Mouse (Mus musculus) forebrain, embryonic 11.5 days (tissue): ENCODE results near the gene Shisa4. TPM values are rescaled to one million over a fixed set of nuclear protein-coding genes. Genes with fewer than 3 reads are reported as not detected.

ENCODE experiments used
- ATAC-seq: fragments of 200-750 bp; cut with Nextera tagmentation; replicated peaks from 2 replicates; pipeline ENCODE4 v1.8.0; 2017; ENCODE audit warnings: moderate TSS enrichment; ENCODE audit not compliant: low FRiP score
- DNase-seq: peaks from one replicate; pipeline ENCODE4 v3.0.0-alpha.2; 2017; ENCODE audit warnings: low spot score
- H3K27ac ChIP-seq: fragments of 300-500 bp; sonication (generic); 2 replicates; pipeline ENCODE4 v1.5.1; 2014; ENCODE audit warnings: low read depth, low read length
- H3K27me3 ChIP-seq: fragments of 300-500 bp; sonication (generic); 2 replicates; pipeline ENCODE4 v1.6.1; 2014; ENCODE audit warnings: mild to moderate bottlenecking, low read length, mixed read lengths; ENCODE audit not compliant: control insufficient read depth, insufficient read depth
- H3K36me3 ChIP-seq: fragments of 300-500 bp; sonication (generic); 2 replicates; pipeline ENCODE4 v1.6.1; 2014; ENCODE audit warnings: mild to moderate bottlenecking, low read length, moderate library complexity, mixed read lengths; ENCODE audit not compliant: control insufficient read depth, insufficient read depth
- H3K4me1 ChIP-seq: fragments of 300-500 bp; sonication (generic); replicated peaks from 2 replicates; pipeline ENCODE4 v1.6.1; 2014; ENCODE audit warnings: low read length, mixed read lengths; ENCODE audit not compliant: control insufficient read depth, insufficient read depth
- H3K4me2 ChIP-seq: fragments of 300-500 bp; sonication (generic); 2 replicates; pipeline ENCODE4 v1.6.1; 2014; ENCODE audit warnings: low read depth, mild to moderate bottlenecking, low read length, moderate library complexity, mixed read lengths; ENCODE audit not compliant: severe bottlenecking
- H3K4me3 ChIP-seq: fragments of 300-500 bp; sonication (generic); 2 replicates; pipeline ENCODE4 v1.5.1; 2014; ENCODE audit warnings: low read depth, low read length
- H3K9ac ChIP-seq: fragments of 300-500 bp; sonication (generic); 2 replicates; pipeline ENCODE4 v1.6.1; 2014; ENCODE audit warnings: low read length
- H3K9me3 ChIP-seq: fragments of 300-500 bp; sonication (generic); 2 replicates; pipeline ENCODE4 v1.6.1; 2016; ENCODE audit warnings: low read length, mixed read lengths; ENCODE audit not compliant: control insufficient read depth
- WGBS: fragments of 180-500 bp; shearing (Covaris S2); extraction: QIAGEN DNeasy Blood & Tissue Kit; methylation state at CpG from one replicate; pipeline ENCODE4 v1.1.7; 2014; 5-methylcytosine and 5-hydroxymethylcytosine counted together
- polyA plus RNA-seq: library from polyadenylated mRNA; unstranded; fragments of >200 nt; fragmentation: Nextera tagmentation; extraction: Ambion mirVana; gene quantifications from 2 replicates; pipeline ENCODE4 v1.2.1, GENCODE M21; 2014

Shisa4 gene
- 50.3 and 58.7 TPM in 2 replicates for polyA plus RNA-seq

GRCm38 (mm10) chr1:135374868-135375581 lies at the start of gene Shisa4:
Shisa4 (minus strand) TSS chr1:135375237.
- Histone ChIP-seq H3K27ac (peak within 1 kb of the TSS; percentile 59), H3K4me3 (peak within 1 kb of the TSS; percentile 71), H3K27me3 (no peaks in the 10 kb centered on the region), H3K4me1 (peaks cover 17% of the 10 kb centered on the region), H3K36me3 (no peaks in the 10 kb centered on the region), H3K9ac (peak within 1 kb of the TSS; percentile 95), H3K4me2 (peak within 1 kb of the TSS; percentile 93), H3K9me3 (no peaks in the 10 kb centered on the region)
- DNase-seq (peak; percentile 91), ATAC-seq (peak; percentile 92)
- WGBS: 3% methylated on average over 32 of the region's 38 CpGs

- WGBS: 94% methylated on average over 6 of the region's 6 CpGs
Measured at GRCm38 (mm10) chr1:135422772-135423171, 47.7 kb upstream of the Shisa4 start.

GRCm38 (mm10) chr1:135413996-135414395 lies 39.0 kb upstream of the Shisa4 start:
- DNase-seq (no peak), ATAC-seq (no peak)
- no peaks in the 10 kb centered on the region for H3K4me1 ChIP-seq
- H3K27ac ChIP-seq: no peak overlapping the region
- no peaks in the 10 kb centered on the region for H3K27me3 ChIP-seq
- peaks cover 25% of the 10 kb centered on the region for H3K36me3 ChIP-seq
- no peak overlapping the region for H3K4me3 ChIP-seq
- H3K9me3 ChIP-seq: no peaks in the 10 kb centered on the region
- H3K4me2 ChIP-seq: no peak overlapping the region
- H3K9ac ChIP-seq: no peak overlapping the region

More at GRCm38 (mm10) chr1:135422772-135423171, 47.7 kb upstream of the Shisa4 start:
- no peak for DNase-seq
- H3K36me3 ChIP-seq: peaks cover 8% of the 10 kb centered on the region
- no peak overlapping the region for H3K4me2 ChIP-seq
- no peak overlapping the region for H3K27ac ChIP-seq
- H3K4me1 ChIP-seq: no peaks in the 10 kb centered on the region
- no peak overlapping the region for H3K4me3 ChIP-seq
- no peaks in the 10 kb centered on the region for H3K9me3 ChIP-seq
- no peak overlapping the region for H3K9ac ChIP-seq
- no peaks in the 10 kb centered on the region for H3K27me3 ChIP-seq
- ATAC-seq: no peak

- Histone ChIP-seq H3K4me2 (no peak overlapping the region), H3K4me3 (no peak overlapping the region), H3K9ac (no peak overlapping the region), H3K27me3 (no peaks in the 10 kb centered on the region), H3K4me1 (no peaks in the 10 kb centered on the region), H3K36me3 (peaks cover 34% of the 10 kb centered on the region), H3K9me3 (no peaks in the 10 kb centered on the region), H3K27ac (no peak overlapping the region)
- ATAC-seq (no peak), DNase-seq (peak; percentile 43)
- 86% methylated on average over 4 of the region's 4 CpGs for WGBS
Measured at GRCm38 (mm10) chr1:135412130-135412529, 37.1 kb upstream of the Shisa4 start.

GRCm38 (mm10) chr1:135410967-135411366 lies 35.9 kb upstream of the Shisa4 start:
- H3K27ac ChIP-seq: no peak overlapping the region
- no peaks in the 10 kb centered on the region for H3K4me1 ChIP-seq
- no peak for ATAC-seq
- DNase-seq: peak; percentile 30
- no peak overlapping the region for H3K4me2 ChIP-seq
- H3K9ac ChIP-seq: no peak overlapping the region
- no peaks in the 10 kb centered on the region for H3K9me3 ChIP-seq
- peaks cover 30% of the 10 kb centered on the region for H3K36me3 ChIP-seq
- 85% methylated on average over 2 of the region's 2 CpGs for WGBS
- no peaks in the 10 kb centered on the region for H3K27me3 ChIP-seq
- H3K4me3 ChIP-seq: no peak overlapping the region

GRCm38 (mm10) chr1:135408973-135409372 lies 33.9 kb upstream of the Shisa4 start:
- Histone ChIP-seq H3K27ac (no peak overlapping the region), H3K4me1 (no peaks in the 10 kb centered on the region), H3K9ac (no peak overlapping the region), H3K4me3 (no peak overlapping the region), H3K36me3 (peaks cover 33% of the 10 kb centered on the region), H3K27me3 (no peaks in the 10 kb centered on the region), H3K9me3 (no peaks in the 10 kb centered on the region), H3K4me2 (no peak overlapping the region)
- ATAC-seq (no peak), DNase-seq (no peak)
- 96% methylated on average over 4 of the region's 4 CpGs for WGBS

GRCm38 (mm10) chr1:135405356-135405755 lies 30.3 kb upstream of the Shisa4 start:
- H3K4me1 ChIP-seq: no peaks in the 10 kb centered on the region
- DNase-seq: no peak
- 78% methylated on average over 7 of the region's 7 CpGs for WGBS
- H3K27me3 ChIP-seq: no peaks in the 10 kb centered on the region
- H3K4me3 ChIP-seq: no peak overlapping the region
- no peak overlapping the region for H3K9ac ChIP-seq
- H3K36me3 ChIP-seq: peaks cover 41% of the 10 kb centered on the region
- H3K9me3 ChIP-seq: no peaks in the 10 kb centered on the region
- no peak overlapping the region for H3K4me2 ChIP-seq
- ATAC-seq: no peak
- H3K27ac ChIP-seq: no peak overlapping the region

GRCm38 (mm10) chr1:135401452-135402110 lies 26.5 kb upstream of the Shisa4 start:
- DNase-seq (peak; percentile 10), ATAC-seq (no peak)
- Histone ChIP-seq H3K27me3 (no peaks in the 10 kb centered on the region), H3K4me1 (no peaks in the 10 kb centered on the region), H3K4me3 (no peak overlapping the region), H3K9ac (no peak overlapping the region), H3K27ac (no peak overlapping the region), H3K9me3 (no peaks in the 10 kb centered on the region), H3K4me2 (no peak overlapping the region), H3K36me3 (peaks cover 28% of the 10 kb centered on the region)
- 96% methylated on average over 3 of the region's 3 CpGs for WGBS
